Mouse (Mus musculus): ENCODE results near the gene Gm17087.

Gm17087 gene

GRCm38 (mm10) chr17:8541974-8542538, 24.7 kb downstream of the Gm17087 start:
- no peak for DNase-seq

GRCm38 (mm10) chr17:8538102-8538501, 28.6 kb downstream of the Gm17087 start:
- DNase-seq: no peak

- no peak for DNase-seq
These were observed 30.2 kb downstream of the Gm17087 start for GRCm38 (mm10) chr17:8536522-8536921.

GRCm38 (mm10) chr17:8533828-8534227, 32.9 kb downstream of the Gm17087 start:
- DNase-seq: no peak

GRCm38 (mm10) chr17:8532609-8533008, 34.1 kb downstream of the Gm17087 start:
- DNase-seq: no peak

- DNase-seq: no peak
These were observed 38.1 kb downstream of the Gm17087 start for GRCm38 (mm10) chr17:8528641-8529040.

GRCm38 (mm10) chr17:8526815-8527261, 39.9 kb downstream of the Gm17087 start:
- no peak for DNase-seq

- no peak for DNase-seq
These were observed 40.6 kb downstream of the Gm17087 start for GRCm38 (mm10) chr17:8525971-8526740.

- no peak for DNase-seq
These were observed 41.5 kb downstream of the Gm17087 start, which contains the start of gene Pde10a for GRCm38 (mm10) chr17:8525225-8525721. Gene Pde10a (plus strand): TSS chr17:8525372.

- DNase-seq: peak; percentile 91
These were observed 42.2 kb downstream of the Gm17087 start for GRCm38 (mm10) chr17:8524387-8525165.

- no peak for DNase-seq
These were observed 42.8 kb downstream of the Gm17087 start for GRCm38 (mm10) chr17:8523986-8524385.

- peak; percentile 81 for DNase-seq
These were observed 50.7 kb downstream of the Gm17087 start for GRCm38 (mm10) chr17:8516006-8516405.

Measured in layer of hippocampus, adult 9-11 months (tissue).